Mouse (Mus musculus) monocyte, adult 5-6 weeks (primary cell): Measurements from ENCODE around the gene Pcid2. TPM values are rescaled to one million over a fixed set of nuclear protein-coding genes. Genes with fewer than 3 reads are reported as not detected.

Experiments used
- total RNA-seq: library from RNA; stranded (forward); fragments of 200-1000, 200-491, 200-594 nt; gene quantifications from 3 replicates; pipeline ENCODE4 v1.2.3, GENCODE M21; 2017

Gene Pcid2
- total RNA-seq, 1 experiment from 2014 or later, result 28.1 TPM

Other genes starting within 250 kb of the Pcid2 start
- 3.3 to 9.0 TPM (median 5.8 TPM) in 3 replicates for gene Mcf2l, start 231.7 kb downstream of the Pcid2 start, total RNA-seq
- 0.85 TPM in 1 of 3 replicates, not detected in the others for gene F7, start 79.4 kb downstream of the Pcid2 start, total RNA-seq
- 39.9 to 65.1 TPM (median 44.8 TPM) in 3 replicates for gene F10, start 68.2 kb downstream of the Pcid2 start, total RNA-seq
- 0.68 TPM in 1 of 3 replicates, not detected in the others for gene Proz, start 44.5 kb downstream of the Pcid2 start, total RNA-seq
- 46.1 to 54.5 TPM (median 48.9 TPM) in 3 replicates for gene Cul4a, start 162 bp upstream of the Pcid2 start, total RNA-seq
- 344 to 634 TPM (median 510 TPM) in 3 replicates for gene Lamp1, start 53.7 kb upstream of the Pcid2 start, total RNA-seq
- gene Grtp1, start 95.2 kb upstream of the Pcid2 start, total RNA-seq, result 0.57 to 0.85 TPM in 2 of 3 replicates, not detected in the other
- not detected in 3 replicates for gene Adprhl1, start 148.7 kb upstream of the Pcid2 start, total RNA-seq
- gene Dcun1d2, start 182.7 kb upstream of the Pcid2 start, total RNA-seq, result 13.0 to 26.2 TPM (median 21.2 TPM) in 3 replicates
- gene Tmco3, start 182.7 kb upstream of the Pcid2 start, total RNA-seq, result 9.7 to 19.3 TPM (median 12.1 TPM) in 3 replicates
- gene Tfdp1, start 233.3 kb upstream of the Pcid2 start, total RNA-seq, result 14.2 to 20.1 TPM (median 16.1 TPM) in 3 replicates